Mouse (Mus musculus) T-helper 17 cell (primary cell): ENCODE measurements at regions not wholly inside any gene's neighbourhood (a gene's known extent, or its start where the extent isn't known, plus 50 kb on each side); places are given as distances from the start of the nearest gene placed in this dataset.
"Not testable (repeated sequence)": the region's sequence is repeated elsewhere in the genome, so short reads cannot be mapped to it uniquely, and the experiment has no call there.

Source experiments
- in situ Hi-C, 2 experiments: fragments of 300-600 bp; cut with MboI, MseI; formaldehyde crosslinking; loops; 1 replicate in 1 of 2; 2 replicates in 1 of 2; pipeline ENCODE4 v1.15.1; 2025; ENCODE audit warnings: high pct_unique_total_duplicates in 2 of 2

DNA sequence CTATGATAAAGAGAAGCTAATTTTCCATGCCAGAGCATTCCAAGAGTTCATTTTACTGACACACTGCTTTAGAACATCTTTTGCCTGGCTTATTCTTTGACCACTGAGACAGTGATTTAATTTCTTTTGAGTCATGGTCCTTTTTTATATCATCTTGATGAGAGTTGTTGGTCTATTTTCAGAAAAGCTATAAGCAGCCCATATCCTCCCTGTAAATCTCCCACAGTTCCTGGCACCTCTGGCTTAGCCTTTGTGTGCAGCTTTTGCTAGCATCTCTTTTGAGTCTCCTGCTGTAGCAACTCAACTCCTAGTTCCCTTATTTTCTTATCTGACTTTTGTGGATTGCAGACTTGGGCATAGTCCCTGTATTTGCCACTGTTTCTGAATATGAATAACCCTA lies 207.5 kb upstream of the 4931417E11Rik start:
- in situ Hi-C loops, result loop anchor here in 1 of 2 experiments (25.0 kb wide), 1 partner anchor 1540 kb away; no protein-coding TSS in a partner anchor

DNA sequence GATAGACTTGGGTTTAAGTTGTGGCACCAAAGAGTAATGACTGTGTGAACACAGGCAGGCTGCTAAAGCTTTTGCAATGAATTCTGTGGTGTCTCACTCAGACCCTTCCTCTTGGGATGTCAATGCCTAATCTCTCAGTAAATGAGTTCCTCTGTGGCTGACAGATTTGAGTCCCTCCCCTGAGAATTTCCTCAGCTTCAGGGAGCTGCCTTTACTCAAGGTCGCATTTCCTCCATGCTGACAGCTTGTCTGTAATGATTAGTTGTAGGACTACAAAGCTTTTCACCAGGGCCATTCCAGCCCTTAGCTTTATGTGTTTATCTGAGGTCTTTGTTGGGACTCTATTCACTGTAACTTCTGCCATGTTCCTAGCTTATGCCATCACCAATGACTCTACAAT lies 199.9 kb upstream of the 4931417E11Rik start:
- in situ Hi-C loops, result no loop called here

DNA sequence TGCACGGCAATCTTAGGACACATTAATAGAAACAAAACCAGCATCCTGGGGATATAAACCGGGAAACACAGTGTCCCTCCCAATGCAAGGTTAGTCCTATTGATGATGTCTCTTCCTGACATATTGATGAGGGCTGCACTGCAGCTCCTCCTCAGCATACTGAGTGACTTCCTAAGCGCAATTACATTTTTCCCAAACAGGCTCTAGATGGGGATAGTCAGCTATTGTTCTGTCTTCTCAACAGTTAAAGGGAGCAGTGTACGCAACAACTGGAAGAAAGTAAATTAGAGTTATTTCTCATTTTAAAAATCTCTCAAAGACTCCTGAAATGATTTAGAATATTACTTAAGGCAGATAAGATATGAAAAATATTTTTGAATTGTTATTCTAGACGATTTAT lies 189.5 kb upstream of the 4931417E11Rik start:
- in situ Hi-C loops, result no loop called here

DNA sequence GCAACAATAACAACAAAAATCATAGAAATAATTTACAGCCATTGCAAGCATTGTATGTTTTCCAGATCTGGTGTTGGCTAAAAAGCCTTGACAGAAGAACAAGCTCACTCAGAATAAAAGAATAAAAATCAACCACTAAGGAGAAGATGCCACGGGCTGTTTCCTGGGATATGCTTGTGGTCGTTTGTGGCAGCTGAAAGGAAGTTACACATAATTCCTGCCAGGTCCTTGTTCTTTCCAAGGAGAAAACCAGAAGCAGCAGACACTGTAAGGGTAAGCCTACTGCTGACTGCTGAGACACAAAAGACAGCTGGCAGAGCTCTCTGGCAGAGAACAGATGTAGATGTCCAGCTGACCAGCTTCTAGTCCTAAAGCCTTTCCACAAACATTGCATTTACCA lies 175.9 kb upstream of the 4931417E11Rik start:
- in situ Hi-C loops, result no loop called here

DNA sequence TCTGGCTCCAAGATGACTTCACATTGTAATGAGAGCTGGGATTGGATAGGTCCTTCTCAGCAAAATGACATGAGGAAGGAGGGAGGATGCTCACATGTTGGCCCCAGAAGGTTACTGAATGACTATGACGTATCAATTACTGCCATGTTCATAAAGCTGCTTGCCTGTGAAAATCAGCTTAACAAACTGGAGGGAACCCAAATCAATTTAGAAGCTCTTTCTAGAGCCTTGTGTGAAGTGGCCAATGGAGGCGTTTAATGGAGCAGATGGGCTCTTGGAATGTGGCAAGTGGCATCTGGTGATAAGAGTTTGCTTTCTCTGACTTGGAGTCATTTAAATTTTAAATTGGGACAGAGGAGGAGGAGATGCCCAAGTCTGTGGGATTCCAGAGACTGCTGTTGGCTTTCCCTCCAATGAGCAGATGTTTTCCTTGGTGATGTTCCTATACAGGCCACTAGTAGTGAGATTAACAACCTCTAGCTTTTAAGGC lies 175.4 kb upstream of the 4931417E11Rik start:
- in situ Hi-C loops, result no loop called here

DNA sequence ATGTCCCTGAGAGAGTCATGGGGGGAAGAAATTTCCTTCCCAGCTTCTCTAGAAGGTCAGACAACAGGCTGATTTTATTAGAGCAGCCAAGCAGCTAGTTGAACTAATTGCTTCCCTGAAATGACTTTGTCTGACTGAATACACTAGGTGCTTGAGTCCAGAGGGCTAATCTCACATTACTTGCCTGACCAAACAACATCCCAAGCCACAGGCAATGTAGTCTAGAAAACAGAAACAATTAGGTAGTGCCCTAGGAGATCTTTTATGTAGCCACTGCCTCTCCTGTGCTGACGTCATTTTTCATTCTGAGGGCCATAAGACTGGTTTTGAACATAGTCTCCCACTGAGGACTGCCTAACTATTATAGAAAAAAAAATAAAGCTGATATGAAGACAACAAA lies 159.1 kb upstream of the 4931417E11Rik start:
- in situ Hi-C loops, result no loop called here

DNA sequence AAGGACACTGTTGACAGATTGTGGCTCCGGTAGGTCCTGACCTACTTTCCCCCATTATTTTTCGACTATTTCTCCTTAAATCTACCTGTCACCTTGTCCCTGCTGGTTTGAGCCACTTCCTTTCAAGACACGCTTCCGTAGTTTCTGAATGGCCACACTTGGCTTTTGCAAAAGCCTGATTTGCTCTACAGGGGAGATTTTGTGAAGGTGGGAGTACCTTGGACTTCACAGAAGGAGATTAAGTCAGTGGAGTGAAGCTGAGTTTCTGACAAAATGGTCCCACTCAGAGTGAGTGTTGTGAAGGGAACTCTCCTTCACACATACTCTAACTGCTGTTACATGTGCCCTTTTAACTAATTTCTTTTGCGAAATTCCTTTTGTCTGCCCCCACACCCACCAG lies 157.0 kb upstream of the 4931417E11Rik start:
- in situ Hi-C loops, result no loop called here

DNA sequence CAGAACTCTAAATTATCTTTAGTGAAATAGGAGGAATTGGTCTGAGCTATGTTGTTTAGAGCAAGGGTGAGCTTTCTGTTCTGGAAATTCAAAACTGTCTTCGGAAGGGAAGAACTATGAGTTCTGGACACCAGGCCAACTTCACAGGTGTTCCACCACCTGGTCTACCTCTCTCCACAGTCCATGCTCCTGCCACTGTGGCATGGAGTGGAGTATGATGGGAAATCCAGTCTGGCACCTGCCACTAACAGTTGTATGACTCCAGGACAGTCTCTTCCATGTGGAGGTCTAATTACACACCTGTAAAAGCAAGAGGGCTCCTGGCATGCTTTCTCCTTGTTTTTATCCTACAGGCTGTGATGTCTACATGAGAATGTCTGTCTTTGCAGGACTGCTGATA lies 154.7 kb upstream of the 4931417E11Rik start:
- in situ Hi-C loops, result no loop called here

DNA sequence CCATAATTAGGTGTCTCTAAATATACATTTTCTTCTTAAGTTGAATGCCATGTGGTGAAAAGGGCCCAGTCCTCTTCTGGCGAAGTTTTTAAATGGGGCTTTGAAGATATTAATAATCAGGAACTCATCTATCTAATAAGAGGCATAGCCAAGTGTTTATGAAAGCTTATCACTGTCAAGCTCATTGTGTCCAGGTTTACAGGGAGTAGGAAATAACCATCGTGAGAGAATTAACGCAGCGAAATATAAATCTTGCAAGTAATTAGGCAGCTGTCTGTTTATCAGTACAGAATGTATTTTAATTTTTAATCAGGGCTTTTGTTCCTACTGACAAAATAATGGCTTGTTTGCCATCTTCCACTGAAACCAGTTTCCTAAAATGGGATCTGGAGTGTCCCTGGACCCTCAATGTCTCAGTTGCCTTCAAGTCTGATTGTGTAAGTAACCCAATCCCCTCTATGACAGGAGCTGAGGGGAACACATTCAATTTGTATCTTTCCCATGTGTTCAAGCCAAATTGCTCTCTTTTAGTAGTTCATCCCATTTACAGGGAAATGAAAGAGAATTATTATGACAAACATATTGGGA lies 152.5 kb upstream of the 4931417E11Rik start:
- in situ Hi-C loops, result no loop called here

DNA sequence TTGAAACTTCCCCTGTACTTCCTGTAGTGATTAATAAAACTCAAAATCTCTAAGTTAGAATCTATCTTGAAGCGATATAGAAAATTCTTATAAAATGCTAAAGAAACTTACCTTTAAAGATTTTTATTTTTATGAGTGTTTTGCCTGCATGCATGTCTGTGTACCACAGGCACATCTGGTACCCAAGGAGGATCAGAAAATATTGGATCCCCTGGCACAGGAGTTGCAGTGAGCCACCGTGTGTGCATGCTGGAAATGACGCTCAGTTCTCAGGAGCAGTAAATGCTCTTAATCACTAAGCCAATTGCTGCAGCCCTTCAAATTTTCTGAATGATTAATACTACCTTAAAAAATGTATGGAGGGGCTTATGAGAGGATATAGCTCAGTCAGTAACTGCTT lies 142.8 kb upstream of the 4931417E11Rik start:
- in situ Hi-C loops, result no loop called here

DNA sequence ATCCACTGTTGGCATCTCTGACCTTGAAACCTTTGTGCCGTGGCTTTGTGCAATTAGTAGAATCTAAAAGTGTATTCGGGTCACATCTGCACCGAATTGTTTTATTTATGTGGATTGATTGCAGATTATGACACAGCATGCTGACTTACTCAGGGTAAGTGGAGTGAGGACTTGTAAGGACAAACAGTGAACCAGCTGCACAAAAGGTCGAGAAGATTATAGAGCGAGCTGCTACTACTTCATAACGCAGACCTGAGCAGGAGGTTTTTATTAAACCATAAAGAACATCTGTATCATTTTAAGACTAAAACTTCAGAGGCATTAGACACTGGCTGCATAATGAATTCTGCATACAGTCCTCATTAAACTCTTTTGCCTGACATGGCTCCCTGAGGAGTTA lies 142.4 kb upstream of the 4931417E11Rik start:
- in situ Hi-C loops, result no loop called here

DNA sequence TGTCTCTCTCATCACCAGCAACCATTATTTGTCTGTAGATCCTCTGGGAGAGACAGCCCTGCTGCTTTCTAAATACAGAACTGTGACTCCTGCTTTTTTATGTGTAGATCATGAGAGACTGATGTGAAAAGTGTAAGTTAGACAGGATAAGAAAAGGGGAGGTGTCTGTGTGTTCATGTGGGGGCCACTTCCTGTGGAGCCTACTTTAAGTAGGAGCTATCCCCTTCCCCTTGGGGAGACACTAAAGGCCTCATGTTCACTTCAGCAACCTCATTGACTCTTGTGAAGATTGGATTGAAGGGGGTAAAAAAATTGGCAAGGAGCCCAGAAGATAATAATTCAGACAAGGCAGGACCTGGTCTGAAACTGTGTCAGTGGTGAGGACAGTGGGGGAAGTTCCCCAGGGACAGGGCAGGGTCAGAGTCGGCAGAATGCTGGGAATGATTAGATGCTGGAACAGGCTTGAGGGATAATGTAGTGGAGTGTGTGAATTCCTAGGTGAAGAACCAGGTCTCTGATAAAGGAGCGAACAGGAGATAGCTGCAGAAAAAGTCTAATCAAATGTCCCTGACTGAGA lies 140.7 kb upstream of the 4931417E11Rik start:
- in situ Hi-C loops, result no loop called here

DNA sequence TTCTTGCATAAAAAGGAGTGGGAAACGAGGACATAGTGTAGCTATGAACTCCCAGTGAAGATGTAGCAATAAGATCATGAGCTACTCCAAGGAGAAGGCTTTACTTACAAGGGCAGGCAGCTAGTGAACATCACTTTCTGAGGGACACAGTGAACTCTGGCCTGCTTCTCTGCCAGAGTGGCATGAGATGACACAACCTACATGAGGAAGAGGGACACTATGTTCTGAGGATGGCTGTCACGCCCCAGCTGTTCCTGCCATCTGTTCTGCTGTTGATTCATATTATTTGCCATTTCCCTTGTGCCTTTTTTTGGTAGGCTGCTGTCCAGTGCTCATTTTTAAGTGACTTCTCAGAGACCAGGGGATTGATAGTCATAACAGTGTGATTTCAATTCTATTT lies 118.2 kb upstream of the 4931417E11Rik start:
- in situ Hi-C loops, result no loop called here

DNA sequence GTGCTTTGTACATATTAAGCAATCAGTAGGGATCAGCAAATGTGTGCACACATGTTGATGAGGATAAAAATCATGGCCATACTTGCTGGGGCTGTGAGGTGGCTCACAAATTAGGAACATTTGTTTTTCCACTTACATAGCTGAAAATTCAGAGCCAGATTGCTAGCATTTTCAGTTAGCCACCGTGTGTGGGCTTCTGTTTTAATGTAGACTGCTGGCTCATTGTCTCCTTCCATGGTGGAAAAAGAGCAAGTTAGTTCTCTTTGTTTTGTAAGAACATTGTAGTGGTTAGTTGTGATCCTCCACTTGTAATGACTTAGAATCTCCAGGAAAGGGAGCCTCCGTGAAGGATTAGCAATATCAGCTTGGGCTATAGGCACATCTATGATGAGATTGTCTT lies 107.2 kb upstream of the 4931417E11Rik start:
- in situ Hi-C loops, result loop anchor here in 1 of 2 experiments (10.0 kb wide), 1 partner anchor 1068 kb away; no protein-coding TSS in a partner anchor

DNA sequence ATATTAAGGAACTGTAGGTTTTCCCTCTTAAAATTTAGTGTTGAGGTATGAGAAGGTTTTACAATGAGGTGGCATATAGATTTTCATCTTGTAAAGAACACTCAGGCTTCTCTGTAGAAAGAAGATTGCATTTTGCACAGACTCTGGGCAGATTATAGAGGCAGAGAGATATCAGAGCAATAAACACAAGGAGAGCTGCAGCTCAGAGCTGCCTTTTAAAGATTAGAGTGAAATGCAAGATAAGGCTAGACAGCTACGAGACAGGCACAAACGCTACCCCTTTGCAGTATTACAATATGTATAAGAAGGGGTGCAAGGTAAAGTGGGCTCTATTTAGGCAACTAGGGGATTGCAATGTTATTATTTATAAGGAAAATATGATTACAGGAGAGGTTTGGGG lies 90.5 kb upstream of the 4931417E11Rik start:
- in situ Hi-C loops, result loop anchor here in 1 of 2 experiments (5.0 kb wide), 1 partner anchor 832 kb away; no protein-coding TSS in a partner anchor

DNA sequence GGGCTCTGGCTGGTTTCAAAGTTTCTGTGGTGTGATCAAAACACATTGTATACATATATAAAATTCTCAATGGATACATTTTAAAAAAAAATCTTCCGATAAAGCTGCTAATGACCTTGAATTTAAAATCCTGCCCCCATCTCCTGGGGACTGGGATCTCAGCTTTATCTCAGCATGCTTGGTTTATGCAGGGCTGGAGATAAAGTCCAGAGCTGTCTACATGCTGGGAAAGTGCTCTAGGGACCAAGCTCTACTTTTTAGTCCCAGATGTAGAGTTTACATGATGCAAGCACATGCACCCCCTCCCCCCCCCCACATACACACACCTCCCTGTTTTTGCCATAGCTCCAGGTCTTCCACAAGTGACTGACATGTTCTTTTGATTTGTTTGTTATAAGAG lies 61.1 kb upstream of the 4931417E11Rik start:
- in situ Hi-C loops, result loop anchor here in 1 of 2 experiments (10.0 kb wide), 1 partner anchor 624 kb away; no protein-coding TSS in a partner anchor

DNA sequence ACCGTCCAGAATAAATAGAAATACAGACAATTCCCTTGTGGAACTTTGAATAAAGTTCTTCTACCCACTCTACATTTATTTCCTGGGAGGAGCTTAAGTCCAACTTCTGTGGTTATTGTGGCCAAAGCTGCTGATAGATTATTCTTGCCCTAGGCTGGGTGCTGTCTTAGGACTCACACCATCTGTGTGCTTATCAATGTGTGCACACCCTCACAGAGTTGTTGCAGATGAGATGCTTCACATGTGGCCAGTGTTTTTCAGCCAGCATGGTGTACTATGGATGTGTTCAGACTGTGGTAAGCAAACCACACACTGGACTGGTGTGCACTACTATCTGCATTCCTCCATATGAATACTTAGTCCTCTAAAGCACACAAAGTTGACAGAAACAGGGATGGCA lies 60.6 kb upstream of the 4931417E11Rik start:
- in situ Hi-C loops, result loop anchor here in 1 of 2 experiments (10.0 kb wide), 1 partner anchor 625 kb away; no protein-coding TSS in a partner anchor

DNA sequence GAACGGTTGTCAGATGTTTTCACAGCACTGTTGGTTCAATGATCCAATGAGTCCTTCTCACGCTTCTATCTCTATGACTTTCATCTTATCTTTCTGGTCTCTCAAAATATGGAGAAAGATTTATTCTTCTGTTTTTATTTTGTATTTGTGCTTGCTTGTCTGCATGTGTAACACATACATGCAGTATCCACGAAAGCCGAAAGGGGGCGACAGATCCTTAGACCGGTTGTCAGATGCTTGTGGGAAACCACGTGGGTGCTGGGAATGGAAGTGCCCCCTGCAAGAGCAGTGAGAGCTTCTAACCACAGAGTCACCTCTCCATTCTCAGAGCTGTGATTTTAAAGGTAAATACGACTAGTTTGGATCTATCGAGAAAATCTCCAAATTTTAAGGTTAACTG lies 54.2 kb upstream of the 4931417E11Rik start:
- in situ Hi-C loops, result no loop called here

DNA sequence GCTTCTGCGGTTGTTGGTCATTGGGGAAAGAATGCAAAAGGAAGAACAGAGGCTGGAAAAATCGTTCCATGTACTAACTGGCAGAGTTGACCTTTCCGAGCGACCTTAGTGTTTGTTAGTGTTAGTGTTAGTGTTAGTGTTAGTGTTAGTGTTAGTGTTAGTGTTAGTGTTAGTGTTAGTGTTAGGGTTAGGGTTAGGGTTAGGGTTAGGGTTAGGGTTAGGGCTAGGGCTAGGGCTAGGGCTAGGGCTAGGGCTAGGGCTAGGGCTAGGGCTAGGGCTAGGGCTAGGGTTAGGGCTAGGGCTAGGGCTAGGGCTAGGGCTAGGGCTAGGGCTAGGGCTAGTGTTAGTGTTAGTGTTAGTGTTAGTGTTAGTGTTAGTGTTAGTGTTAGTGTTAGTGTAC lies 50.4 kb upstream of the 4931417E11Rik start:
- in situ Hi-C loops, result not testable (repeated sequence)
